Mouse (Mus musculus) gastrocnemius, postnatal 36 days (tissue): ENCODE data around the gene Slc4a3. TPM values are rescaled to one million over a fixed set of nuclear protein-coding genes. Genes with fewer than 3 reads are reported as not detected.

Experiments
- DNase-seq, 2 experiments: peaks; one replicate each; pipeline ENCODE4 v3.0.0; 2022
- intact Hi-C: fragments of 180-260 bp; cut with DNase I; formaldehyde crosslinking; loops from one replicate; pipeline ENCODE4 v1.15.1; 2025
- long read RNA-seq, 2 experiments: library from polyadenylated mRNA; stranded (forward); transcript quantifications; one replicate each; pipeline ENCODE4 v2.0.0; 2021
- total RNA-seq, 2 experiments: library from RNA; stranded (reverse); gene quantifications; 2 replicates each; pipeline ENCODE4 v1.2.3; 2021

Gene Slc4a3
- 1 to 10 TPM; 4.7 to 9.6 TPM for total RNA-seq
- long read RNA-seq, experiment 1, partial matches to known transcripts = 24 of 25 reads
- long read RNA-seq, experiment 1, other reads (novel, unspliced or antisense) = 1 of 25 reads
- long read RNA-seq, experiment 2, partial matches to known transcripts = 13 of 15 reads
- long read RNA-seq, experiment 2, other reads (novel, unspliced or antisense) = 2 of 15 reads

DNA sequence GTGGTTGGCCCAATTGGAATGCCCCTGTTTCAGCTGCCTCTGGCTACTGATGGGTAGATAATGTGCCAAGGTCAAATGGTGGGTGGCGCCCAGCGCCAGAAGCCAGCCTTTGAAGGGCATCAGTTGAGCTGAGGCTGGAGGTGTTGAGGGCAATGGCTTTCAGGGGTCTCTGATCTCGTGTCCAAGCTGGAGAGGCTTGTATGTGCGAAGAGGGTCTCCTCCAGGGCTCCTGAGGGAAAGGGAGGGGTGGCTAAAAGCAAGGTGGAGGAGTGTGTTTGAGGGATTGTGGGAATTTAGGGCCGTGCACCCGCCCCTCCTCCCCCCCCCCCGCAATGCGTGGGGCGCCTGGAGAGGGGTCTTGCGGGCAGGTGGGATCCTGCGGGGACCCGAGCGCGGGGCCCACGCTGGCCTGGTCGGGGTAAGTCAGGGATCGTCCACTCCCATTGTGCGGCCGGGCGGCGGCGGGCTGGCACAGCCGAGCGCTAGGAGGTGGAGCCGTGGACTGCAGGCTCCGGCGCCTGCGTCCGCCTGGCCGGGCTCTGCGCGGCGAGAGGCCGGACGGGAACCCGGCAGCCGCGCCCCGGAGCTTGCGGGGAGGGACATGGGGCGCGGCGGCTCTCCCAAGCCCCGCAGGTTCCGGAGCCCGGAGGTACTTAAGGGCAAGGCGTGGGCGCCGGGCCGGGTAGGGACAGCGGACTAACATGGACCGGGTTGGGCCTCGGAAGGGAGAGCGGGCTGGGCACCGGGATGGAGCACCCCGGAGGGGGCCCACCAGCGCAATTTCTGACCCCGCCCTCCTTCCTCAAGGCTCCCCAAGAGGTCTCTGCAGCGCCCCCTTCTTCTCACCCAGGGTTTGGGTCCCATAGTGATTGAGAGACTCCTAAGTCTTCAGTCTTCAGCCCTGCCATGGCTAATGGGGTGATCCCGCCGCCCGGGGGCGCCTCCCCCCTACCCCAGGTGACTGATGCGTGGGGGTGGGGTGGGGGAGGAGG, at the start of gene Slc4a3:
Gene Slc4a3 (plus strand): TSS at position 302 of the 992 bp plus-strand sequence.
- intact Hi-C loops = loop anchor here (5.0 kb wide), 1 partner anchor 59 kb away; no protein-coding TSS in a partner anchor
- DNase-seq = peak; percentile 50 to 51

DNA sequence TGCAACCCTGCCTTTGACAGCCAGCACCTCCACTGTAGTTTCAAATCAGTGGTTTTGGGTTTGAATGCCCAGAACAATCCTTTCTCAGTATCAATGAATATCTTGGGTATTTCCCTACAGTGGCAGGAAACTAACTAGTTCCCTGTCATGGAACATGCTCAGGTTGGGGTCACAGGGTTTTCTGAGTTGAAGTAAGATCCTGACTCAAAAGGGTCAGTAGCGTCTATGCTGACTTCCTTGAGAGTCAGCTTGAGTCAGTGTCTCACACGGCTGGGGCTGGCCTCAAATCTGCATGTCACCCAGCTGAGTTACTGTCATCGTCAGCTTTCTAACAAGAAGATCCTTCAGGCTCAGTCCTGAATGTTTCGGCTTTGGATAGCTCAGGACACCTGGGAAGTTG, 47.2 kb upstream of the Slc4a3 start:
- intact Hi-C loops = no loop called here
- DNase-seq = no peak

DNA sequence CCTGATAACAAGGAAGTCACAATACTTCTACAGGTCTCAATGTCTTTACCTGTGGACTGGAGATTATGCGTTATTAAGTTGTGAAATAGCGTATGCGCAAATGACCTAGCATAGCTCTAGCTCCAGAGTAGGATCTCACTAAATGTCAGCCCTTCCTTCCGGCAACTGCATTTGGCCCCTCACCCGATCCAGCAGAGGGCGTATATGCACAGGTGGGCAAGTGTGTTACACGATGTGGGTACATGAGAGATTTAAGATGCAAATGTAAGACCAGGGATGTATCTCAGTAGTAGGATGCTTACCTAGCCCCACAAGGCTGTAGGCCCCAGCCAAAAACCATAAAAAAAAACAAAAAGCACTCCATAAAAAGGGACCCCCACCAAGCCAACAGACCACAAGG, 46.6 kb upstream of the Slc4a3 start:
- intact Hi-C loops = no loop called here
- no peak for DNase-seq

DNA sequence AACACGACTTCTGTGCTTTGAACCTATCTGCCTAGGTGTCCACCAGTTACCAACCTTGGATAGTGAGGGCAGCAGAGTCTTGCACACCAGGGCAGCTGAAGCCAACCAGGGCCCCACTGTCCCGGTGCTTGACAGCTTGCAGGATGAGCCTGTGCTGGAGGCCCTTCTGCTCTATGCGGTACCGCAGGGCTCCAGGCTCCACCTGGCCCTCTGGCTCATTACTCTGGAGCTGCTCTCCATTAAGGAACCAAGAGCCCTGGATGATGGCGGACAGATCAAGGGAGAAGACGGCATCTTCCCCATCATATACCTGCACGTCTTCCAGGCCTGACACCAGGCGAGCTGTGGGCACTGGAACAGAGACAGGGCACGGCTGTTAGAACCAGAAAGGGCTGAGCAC, 44.2 kb upstream of the Slc4a3 start:
- intact Hi-C loops = no loop called here
- DNase-seq = no peak

DNA sequence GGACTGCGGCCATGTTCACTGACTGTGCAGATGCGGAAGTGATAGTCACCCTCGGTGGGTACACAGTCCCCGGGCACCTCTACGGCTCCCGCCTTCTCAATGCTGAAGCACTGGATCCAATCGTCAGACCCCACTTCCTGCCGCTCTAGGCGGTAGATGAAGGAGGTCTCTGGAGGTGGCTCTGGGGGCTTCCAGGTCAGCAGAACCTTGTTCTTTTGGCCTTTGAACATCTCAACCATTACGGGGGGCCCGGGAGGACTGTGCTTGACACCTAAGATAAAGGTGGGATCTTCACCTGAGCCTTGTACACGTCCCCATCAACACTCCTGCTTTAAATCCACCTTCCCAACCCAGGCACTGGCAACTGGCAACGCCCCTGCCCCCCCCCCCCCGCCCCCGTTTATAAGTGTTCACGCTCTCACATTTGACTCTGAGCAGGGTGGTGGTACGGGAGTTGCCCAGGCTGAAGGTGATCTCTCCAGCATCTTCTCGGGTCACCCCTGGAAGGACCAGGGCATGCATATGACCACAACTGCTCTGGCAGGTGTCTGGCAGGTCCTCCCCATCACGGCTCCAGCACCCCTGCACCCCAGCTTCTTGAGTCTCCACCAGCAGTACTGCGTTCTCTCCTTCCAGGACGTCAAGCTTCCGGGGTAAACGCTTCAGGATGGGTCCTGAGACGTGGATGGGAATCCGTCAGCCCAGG, 43.0 kb upstream of the Slc4a3 start:
- intact Hi-C loops = no loop called here
- no peak for DNase-seq

DNA sequence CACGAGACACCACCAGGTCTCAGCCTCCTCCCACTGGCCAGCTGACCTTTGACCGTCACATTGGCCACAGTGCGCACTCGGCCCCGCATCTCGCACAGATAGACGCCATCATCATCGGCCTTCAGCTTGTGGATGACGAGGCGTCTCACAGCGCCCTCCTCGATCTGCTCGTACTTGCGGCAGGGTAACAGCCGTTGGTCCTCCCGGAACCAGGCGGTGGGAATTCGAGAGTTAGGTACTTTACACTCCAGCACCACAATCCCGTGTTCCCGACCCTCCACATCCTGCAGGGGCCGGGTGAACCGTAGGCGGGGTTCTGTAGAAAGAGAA, 42.5 kb upstream of the Slc4a3 start:
- no peak for DNase-seq
- intact Hi-C loops = no loop called here

DNA sequence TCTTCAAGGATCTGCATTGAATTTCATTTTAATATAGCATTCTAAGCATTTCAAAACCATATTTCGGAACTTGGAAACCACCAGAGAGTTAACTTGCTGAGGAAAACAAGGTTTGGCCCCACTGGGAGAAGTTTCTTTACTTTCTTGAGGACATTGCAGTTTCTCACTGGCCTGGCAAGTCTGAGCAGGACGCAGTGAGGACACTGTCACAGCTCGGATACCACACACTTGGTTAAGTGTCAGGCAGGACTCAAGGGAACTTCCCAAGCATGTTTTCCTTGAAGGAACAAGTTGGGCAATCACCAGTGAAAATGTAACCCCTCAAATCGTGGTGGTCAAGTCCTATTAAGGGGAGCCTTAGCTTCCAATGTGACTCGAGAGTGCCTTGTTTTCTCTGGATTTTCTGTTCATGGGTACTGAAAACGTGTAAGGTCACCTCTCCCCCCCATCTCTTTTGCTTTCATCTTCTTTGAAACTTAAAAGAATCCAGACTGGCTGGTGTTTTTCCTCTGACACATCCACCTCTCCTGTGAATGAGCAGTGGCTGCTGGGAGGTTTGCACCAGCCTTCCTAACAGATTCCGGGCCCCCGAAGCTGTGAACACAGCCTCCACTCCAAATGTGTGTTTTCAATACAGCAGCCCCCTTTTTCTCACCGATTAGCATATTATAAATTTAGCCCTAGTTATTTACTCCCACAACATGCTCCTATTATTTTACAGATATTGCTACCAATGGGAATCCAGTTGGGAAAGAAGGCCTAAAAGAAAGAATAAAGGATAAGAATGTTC, 41.6 kb upstream of the Slc4a3 start:
- intact Hi-C loops = no loop called here
- DNase-seq = no peak

DNA sequence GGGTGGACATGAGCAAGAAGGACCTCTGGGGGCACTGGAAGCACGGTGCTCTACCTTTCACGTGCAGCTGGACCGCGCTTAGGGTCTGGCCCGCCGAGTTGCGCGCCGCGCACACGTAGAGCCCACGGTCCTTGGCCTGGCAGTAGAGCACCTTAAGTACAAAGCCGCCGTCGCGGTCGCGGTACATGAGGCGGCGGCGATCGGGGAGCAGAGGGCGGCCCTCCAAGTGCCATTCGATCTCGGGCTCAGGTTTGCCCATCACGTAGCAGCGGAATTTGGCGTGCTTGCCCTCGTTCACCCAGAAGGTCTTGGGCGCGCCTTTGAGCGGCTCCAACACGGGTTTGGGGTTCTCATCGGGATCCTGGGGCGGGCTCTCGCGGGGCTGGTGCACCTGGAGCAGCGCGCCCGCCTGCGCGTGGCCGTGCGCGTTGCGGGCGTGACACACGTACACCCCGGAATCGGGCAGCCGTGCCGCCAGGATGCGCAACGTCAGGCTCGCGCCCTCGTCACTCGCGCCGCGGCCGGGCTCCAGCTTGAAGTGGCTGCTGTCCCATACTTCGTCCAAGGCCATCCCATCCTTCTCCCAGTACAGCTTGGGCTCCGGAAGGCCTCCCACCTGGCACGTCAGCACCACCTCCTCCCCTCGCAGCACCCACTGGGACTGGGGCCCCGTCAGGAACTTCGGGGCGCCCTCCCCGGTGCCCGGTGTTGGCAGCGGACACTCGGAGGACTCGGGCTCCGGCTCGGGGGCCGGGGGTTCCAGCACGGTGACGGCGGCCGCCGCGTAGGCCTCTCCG, 40.7 kb upstream of the Slc4a3 start:
- DNase-seq = peak; percentile 59 to 68
- intact Hi-C loops = no loop called here

DNA sequence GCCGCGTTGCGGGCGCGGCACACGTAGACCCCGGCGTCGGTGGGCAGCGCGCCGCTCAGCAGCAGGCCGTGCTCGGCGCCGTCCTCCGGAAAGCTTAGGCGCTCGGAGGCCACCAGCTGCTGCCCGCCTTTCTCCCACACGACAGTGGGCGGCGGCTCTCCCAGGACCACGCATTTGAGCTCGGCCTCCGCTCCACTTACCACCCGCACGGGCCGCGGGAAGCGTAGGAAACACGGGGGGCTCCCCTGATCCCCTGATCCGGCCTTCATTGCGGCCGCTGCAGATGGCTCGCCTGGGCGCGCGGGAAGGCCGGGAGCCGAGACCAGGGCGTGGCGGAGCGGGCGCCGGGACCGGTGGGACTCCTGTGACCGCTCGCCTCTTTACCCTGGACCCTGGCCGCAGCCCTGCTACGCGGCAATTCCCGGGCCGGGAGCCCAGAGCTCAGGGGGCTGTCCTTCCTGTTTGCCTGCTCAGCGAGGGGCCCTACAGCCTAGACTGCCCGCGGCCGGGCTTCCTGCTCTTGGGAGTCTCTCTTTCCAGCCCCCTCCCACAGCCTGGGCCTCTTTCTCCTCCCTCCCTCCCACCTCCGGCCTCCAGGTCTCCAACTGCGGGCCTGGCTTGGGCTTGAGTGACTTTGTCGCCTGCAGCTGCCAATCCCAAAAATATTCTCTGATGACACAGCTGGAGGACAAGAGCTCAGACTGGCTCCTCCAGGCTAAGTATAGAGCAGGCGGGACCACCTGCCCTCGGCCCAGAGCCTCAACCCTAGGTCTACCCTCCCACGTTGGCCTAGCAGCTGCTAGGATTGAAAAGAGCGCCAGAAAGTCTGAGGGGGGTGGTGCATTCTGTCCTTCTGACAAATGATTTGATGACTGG, 39.9 kb upstream of the Slc4a3 start, which contains the start of gene Obsl1:
Gene Obsl1 (minus strand): TSS at position 497 of the 876 bp plus-strand sequence.
- intact Hi-C loops = no loop called here
- peak; percentile 63 to 70 for DNase-seq

DNA sequence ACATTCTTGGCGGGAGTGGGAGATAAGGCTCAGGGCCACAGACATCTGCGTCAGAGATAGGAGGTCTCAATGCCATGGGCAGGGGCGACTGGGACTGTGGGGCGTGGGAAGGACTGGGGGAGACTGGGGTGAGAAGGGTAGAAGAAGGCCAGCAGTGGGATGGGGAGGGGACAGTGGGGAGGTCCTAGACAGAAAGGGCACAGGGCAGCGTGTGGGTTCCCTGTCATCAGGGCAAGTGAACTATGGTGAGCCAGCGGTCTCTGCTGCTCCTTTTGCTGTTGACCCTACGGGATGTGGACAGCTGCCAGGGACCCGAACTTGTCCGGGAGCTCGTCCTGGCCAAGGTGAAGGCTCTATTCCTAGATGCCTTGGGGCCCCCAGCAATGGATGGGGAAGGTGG, 39.1 kb upstream of the Slc4a3 start, which contains the start of gene Inha:
Gene Inha (plus strand): TSS at position 72 of the 400 bp plus-strand sequence.
- intact Hi-C loops = no loop called here
- no peak for DNase-seq

DNA sequence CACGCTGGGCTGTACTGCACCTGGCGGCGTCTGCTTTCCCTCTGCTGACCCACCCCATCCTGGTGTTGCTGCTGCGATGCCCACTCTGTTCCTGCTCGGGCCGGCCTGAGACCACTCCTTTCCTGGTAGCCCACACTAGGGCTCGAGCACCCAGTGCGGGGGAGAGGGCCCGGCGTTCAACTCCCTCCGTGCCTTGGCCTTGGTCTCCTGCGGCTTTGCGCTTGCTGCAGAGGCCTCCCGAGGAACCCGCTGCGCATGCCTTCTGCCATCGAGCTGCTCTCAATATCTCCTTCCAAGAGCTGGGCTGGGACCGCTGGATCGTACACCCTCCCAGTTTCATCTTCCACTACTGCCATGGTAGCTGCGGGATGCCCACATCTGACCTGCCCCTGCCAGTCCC, 36.5 kb upstream of the Slc4a3 start:
- no peak for DNase-seq
- intact Hi-C loops = no loop called here

DNA sequence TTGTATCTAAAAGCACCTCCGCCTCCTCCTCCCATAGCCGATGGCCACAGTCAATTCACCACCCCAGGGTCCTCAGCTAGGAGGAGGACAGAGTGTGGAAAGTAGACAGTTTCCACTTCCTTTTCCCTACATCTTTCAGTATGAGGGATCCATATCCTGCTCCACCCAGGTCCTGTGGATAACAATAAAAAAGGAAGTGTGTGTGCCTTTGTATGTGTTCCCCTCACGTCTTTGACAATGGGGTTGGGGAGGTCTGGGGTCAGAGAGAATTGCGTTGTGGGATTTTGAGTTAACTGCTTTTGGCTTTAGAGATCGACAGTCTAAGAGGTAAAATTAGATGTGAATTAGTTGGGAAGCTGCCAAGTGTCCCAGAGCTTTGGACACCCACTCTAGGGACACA, 35.9 kb upstream of the Slc4a3 start:
- intact Hi-C loops = no loop called here
- no peak for DNase-seq

DNA sequence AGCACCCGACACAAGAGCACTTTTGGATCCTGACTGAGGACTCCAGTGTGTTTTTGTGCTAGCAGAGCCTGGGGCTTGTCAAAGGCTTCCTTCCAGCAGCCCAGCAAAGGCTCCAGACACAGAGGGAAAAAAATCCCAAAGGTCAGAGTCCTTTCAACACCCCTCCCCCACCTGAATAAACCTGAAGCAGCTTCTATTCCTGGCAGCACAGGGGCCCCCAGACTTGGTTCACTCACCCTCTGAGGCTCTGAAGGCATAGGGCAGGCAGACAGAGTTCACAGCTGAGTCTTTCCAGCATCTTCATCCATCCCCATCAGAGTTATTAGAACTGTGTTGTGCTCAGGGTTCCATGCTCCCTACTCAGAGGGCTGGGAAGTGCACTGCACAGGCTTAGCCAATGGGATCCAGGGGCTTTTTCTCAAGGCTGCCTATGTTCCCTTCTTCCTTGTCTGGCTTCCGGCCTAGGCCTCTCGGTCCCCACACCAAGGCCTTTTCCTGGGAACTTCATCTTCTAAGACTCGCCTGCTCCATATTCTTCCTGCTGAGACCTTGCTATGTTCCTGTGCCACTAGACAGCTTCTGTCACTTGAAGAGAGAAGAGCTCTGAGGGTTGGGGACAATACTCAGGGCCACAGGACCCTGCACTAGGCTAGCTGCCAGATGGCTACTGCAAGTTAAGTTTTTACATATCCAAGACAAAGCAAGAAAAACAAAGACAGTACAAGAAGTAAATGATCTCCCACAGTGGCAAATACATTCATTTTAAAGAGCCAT, 34.4 kb upstream of the Slc4a3 start:
- DNase-seq = no peak
- intact Hi-C loops = no loop called here

DNA sequence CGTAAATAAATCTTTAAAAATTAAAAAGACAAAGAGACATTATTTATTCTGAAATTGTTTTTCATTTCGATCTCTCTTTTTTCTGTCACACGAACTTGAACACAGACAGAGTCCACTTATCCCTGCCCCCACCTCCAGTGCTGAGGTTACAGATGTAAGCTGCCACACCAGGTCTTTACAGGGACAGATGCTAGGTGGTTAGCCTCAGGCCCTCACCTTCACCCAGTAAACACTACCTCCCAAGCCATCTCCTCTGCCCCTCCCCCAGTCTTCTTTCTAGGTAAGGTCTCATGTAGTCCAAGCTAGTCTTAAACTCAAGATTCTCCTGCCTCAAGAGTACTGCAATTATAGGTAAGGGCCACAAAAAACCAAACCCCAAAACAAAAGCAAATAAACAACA, 33.5 kb upstream of the Slc4a3 start:
- intact Hi-C loops = no loop called here
- no peak for DNase-seq

DNA sequence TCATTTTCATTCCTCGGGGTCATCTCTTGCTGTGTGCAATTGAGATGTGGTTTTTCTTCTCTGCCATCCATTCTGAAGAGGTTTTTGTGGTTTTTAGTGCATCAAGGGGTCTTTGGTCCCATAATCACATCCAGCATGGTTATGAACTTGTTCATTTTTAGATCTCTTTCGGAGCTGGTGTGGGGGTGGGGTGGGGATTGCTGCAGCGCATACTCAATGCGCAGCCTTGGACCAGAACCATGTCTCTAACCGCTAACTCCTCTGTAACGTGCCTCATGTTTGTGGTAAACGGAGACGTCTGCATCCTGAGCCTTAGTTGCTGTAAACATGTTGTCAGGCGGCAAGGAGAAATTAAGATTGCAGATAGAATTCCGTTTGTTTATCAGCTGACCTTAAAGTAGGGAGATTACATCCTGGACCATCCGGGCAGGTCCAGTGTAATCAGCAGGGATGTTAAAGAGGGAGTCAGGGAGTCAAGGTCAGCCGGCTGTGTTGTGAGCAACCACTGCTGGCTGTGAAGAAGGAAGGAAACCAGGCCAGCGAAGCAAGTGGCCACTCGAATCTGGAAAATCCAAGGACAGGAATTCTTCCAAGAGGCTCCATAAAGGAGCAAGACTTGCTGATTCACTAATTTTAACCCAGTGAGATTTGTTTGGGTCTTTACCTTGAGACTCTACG, 29.2 kb upstream of the Slc4a3 start:
- DNase-seq = no peak
- intact Hi-C loops = no loop called here

DNA sequence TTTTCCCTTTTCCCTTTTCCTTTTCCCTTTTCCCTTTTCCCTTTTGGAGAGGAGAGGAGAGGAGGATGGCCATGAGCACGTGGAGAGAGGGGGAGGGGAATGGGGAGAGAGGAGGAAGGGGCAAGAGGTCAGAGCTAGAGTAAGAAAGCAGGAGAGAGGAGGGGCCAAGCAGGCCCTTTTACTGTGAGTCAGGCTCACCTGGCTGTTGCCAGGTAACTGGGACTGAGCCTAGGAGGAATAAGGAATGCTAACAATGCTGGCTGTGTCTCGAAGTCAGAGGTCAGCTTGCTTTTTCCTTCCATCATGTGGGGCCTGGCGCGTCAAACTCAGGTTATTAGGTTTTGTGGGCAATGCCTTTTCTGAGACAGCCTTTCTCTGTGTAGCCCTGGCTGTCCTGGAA, 28.1 kb upstream of the Slc4a3 start:
- no peak for DNase-seq
- intact Hi-C loops = no loop called here

DNA sequence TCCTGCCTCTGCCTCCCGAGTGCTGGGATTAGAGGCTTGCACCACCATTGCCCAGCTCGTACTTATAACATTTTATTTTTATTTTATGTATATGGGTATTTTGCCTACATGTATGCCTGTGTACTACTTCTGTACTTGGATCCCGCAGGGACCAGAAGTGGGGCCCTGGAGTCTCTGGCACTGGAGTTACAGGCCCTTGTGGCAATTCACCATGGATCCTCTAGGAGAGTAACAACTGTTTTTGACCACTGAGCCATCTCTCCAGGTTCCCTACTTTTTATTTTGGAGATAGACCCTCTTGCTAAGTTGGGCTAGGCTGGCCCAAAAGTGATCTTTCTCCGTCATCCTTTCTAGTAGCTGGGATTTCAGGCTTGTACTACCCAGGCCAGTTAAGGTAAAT, 27.6 kb upstream of the Slc4a3 start:
- intact Hi-C loops = no loop called here
- DNase-seq = no peak
